Mouse (Mus musculus): ENCODE measurements around the gene Scp2d1.

DNA sequence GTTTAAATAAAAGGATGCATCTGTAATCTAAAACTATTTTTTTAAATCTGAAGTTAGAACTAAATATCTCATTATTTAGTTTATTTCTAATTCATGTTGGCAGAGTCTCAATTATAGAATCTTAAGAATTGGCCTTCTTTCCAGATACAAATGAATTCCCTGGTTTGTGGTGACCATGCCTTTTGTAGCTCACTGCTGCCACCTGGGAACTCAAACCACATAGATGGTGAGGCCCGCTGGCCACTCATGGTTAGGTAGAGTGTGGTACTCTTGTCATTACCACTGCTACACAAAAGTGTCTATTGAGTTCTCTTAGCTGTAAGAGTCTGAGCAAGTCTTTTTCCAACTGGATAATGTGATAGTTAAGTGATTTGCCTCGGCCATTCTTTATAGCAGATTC lies 45.4 kb downstream of the Scp2d1 start:
- TF ChIP-seq CTCF (IDR thresholded peaks at IDR 0.05; ENCODE audit: low read depth, low read length) (no peak), POLR2A (IDR thresholded peaks at IDR 0.05; ENCODE audit: extremely low read depth, insufficient read depth, low read length) (no peak)
